Mouse (Mus musculus) cerebellum, adult 2 months (tissue): ENCODE results near the gene Gle1. TPM values are rescaled to one million over a fixed set of nuclear protein-coding genes. Genes with fewer than 3 reads are reported as not detected.

ENCODE experiments used
- DNase-seq, 2 experiments: peaks; one replicate each; pipeline ENCODE4 v3.0.0; 2021
- H3K27ac ChIP-seq: fragments of 200-500 bp; 2 replicates; pipeline ENCODE4 v1.5.1; 2012; ENCODE audit warnings: low read length, control low read depth, inconsistent platforms; ENCODE audit not compliant: insufficient read depth
- H3K27me3 ChIP-seq: fragments of 200-500 bp; 2 replicates; pipeline ENCODE4 v1.6.1; 2012; ENCODE audit warnings: inconsistent platforms, mild to moderate bottlenecking, low read length, moderate library complexity; ENCODE audit not compliant: control insufficient read depth, insufficient read depth
- H3K4me1 ChIP-seq: fragments of 200-500 bp; 2 replicates; pipeline ENCODE4 v1.6.1; 2011; ENCODE audit warnings: low read length; ENCODE audit not compliant: control insufficient read depth, insufficient read depth
- H3K4me3 ChIP-seq: fragments of 200-500 bp; replicated peaks from 2 replicates; pipeline ENCODE3; 2011; ENCODE audit warnings: mild to moderate bottlenecking, low read depth, low read length, control low read depth; ENCODE audit not compliant: insufficient read depth
- CTCF ChIP-seq: fragments of 200-500 bp; IDR thresholded peaks from 2 replicates; pipeline ENCODE4 v1.5.1; 2011; ENCODE audit warnings: low read depth, mild to moderate bottlenecking, control low read depth, low read length, moderate library complexity, borderline replicate concordance; ENCODE audit not compliant: insufficient read depth
- POLR2A ChIP-seq: fragments of 200-500 bp; IDR thresholded peaks from 2 replicates; pipeline ENCODE4 v1.6.1; 2011; ENCODE audit warnings: low read length, control low read depth, borderline replicate concordance; ENCODE audit not compliant: insufficient read depth
- WGBS: fragments of 180-500 bp; shearing (Covaris S2); methylation state at CpG from one replicate; pipeline ENCODE4 v1.1.7; 2018; 5-methylcytosine and 5-hydroxymethylcytosine counted together
- polyA plus RNA-seq: library from polyadenylated mRNA; depleted of rRNA; stranded (reverse); fragments of >200 nt; gene quantifications from 2 replicates; pipeline ENCODE4 v1.2.3, GENCODE M21; 2012

Gle1 gene
- polyA plus RNA-seq, 1 experiment, result 72.7 TPM

GRCm38 (mm10) chr2:29931194-29931593 lies 4.0 kb upstream of the Gle1 start:
- WGBS, result 15% methylated on average over 6 of the region's 6 CpGs

DNA sequence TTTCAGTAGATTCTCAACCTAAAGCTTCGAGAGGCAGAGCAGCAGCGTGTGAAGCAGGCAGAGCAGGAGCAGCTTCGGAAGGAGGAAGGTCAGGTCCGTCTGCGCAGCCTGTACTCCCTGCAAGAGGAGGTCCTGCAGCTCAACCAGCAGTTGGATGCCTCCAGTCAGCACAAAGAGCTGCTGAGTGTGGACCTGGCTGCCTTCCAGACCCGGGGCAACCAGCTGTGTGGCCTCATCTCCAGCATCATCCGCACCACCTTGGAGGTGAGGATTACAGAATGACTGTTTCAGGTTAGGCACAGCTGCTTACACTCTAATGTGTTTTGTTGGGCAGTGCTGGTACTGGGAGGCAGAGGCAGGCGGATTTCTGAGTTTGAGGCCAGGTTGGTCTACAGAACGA lies 4.8 kb downstream of the Gle1 start:
- Histone ChIP-seq H3K4me3 (no peak overlapping the region), H3K4me1 (peaks cover 8% of the 10 kb centered on the region), H3K27me3 (no peaks in the 10 kb centered on the region), H3K27ac (no peak overlapping the region)
- DNase-seq, result no peak
- 83% methylated on average over 9 of the region's 9 CpGs for WGBS
- TF ChIP-seq POLR2A, result no peak
- TF ChIP-seq CTCF, result no peak

More at GRCm38 (mm10) chr2:29931194-29931593, 4.0 kb upstream of the Gle1 start:
- DNase-seq, result peak; percentile 42 to 47
- Histone ChIP-seq H3K27me3 (no peaks in the 10 kb centered on the region), H3K4me1 (peaks cover 35% of the 10 kb centered on the region), H3K27ac (peak overlapping the region; percentile 91), H3K4me3 (no peak overlapping the region)
- TF ChIP-seq POLR2A (no peak), CTCF (0 out of 2 replicates have a peak, but pooled peaks have one; percentile 4)

DNA sequence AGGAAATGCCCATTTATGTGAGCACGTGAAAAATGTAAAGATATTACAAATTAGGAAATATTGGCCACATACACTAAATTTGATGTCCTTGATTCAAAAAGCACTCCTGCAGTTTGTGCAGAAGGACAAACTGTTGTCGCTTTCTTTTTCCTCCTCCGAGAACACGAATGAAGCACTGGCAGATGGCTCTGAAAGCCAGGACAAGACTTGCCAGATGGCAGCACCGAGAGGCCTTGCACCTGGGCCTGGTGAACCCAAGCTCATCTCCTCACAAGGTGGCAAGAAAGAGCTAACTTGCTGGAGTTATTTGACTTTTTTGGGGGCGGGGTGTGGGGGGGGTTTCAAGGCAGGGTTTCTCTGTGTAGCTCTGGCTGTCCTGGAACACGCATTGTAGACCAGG lies 5.6 kb downstream of the Gle1 start:
- Histone ChIP-seq H3K27me3 (no peaks in the 10 kb centered on the region), H3K27ac (no peak overlapping the region), H3K4me1 (peaks cover 8% of the 10 kb centered on the region), H3K4me3 (no peak overlapping the region)
- peak in 1 of 2 experiments; percentile 62 for DNase-seq
- WGBS, result 39% methylated on average over 7 of the region's 7 CpGs
- no peak for TF ChIP-seq POLR2A

DNA sequence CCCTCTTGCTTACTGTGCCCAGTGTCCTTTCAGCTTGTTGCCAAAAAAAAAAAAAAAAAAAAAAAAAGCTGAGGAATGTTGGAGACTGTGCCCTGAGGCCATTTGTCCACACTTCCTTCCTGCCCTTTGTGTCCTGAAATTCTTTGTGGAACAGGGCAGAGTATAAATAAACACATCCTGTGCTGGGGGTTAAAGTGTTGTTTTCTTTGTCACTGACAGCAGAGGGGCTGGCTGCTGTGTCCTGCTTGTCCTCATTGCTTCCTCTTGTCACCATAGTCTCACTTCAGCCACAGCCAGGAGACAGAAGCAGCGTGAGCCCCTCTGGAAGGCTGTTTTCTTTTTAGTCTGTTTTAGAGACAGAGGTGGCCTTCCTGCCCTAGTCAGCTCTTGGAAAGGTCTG lies 9.5 kb downstream of the Gle1 start:
- TF ChIP-seq POLR2A (no peak), CTCF (no peak)
- WGBS, result 91% methylated on average over 1 of the region's 1 CpGs
- H3K27me3 ChIP-seq, result no peaks in the 10 kb centered on the region
- no peak for DNase-seq
- H3K4me1 ChIP-seq, result peaks cover 4% of the 10 kb centered on the region
- H3K4me3 ChIP-seq, result no peak overlapping the region
- H3K27ac ChIP-seq, result no peak overlapping the region

GRCm38 (mm10) chr2:29948896-29949295 lies 13.7 kb downstream of the Gle1 start:
- Histone ChIP-seq H3K4me3 (no peak overlapping the region), H3K4me1 (no peaks in the 10 kb centered on the region), H3K27ac (no peak overlapping the region), H3K27me3 (no peaks in the 10 kb centered on the region)
- no peak for DNase-seq
- no peak for TF ChIP-seq POLR2A
- TF ChIP-seq CTCF, result no peak
- 40% methylated on average over 5 of the region's 5 CpGs for WGBS

GRCm38 (mm10) chr2:29961246-29961645 lies 26.0 kb downstream of the Gle1 start:
- 96% methylated on average over 7 of the region's 7 CpGs for WGBS
- H3K27ac ChIP-seq, result no peak overlapping the region
- H3K27me3 ChIP-seq, result no peaks in the 10 kb centered on the region
- DNase-seq, result no peak
- no peaks in the 10 kb centered on the region; the same call in 1 of the 2 replicates for H3K4me1 ChIP-seq
- no peak overlapping the region for H3K4me3 ChIP-seq
- TF ChIP-seq POLR2A (no peak), CTCF (no peak)

DNA sequence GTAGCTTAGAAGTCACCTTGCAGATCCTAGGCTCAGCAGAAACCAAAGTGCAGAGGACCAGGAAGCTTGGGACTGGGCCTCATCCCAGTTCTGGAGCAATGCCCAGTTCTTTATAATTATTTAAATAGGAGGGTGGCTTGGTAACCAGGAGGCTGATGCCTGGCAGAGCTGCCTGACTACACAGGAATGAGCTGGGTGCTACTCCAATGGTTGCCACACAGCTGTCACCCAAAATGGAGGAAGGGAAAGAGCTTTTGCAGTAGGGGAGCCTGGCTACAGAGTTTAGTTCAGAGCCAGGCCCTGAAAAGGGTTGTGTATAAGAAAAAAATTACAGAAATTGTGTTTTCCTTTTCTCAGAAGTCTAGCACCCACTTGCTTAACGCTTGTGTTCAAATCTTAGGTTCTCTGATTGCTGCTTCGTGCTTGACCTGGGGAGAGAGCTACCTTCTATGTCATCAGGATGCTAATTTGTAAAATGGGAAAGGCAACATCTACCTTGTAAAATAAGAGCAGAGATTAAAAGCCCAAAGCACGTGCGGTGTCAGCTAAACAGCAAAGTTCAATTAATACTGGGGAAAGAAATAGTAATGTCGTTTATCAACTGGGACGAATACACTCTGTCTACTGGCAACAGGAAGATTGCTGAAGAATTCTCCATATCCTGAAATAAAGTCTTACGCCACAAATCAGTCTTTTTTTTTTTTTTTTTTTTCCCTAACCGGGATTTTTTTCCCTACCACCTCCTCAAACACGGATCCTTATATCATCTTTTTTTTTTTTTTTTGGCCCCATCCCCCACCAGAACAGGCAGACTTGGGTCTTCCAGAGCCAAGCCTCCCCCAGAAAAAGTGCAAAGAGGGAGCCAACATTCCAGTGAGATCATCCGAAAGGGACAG lies 29.4 kb downstream of the Gle1 start:
- H3K4me1 ChIP-seq, result peaks cover 3% of the 10 kb centered on the region
- H3K27ac ChIP-seq, result peak overlapping the region; percentile 84
- no peaks in the 10 kb centered on the region for H3K27me3 ChIP-seq
- TF ChIP-seq POLR2A (no peak), CTCF (no peak)
- peak overlapping the region; percentile 55 for H3K4me3 ChIP-seq
- DNase-seq, result peak; percentile 52 to 61
- 9% methylated on average over 10 of the region's 10 CpGs for WGBS

GRCm38 (mm10) chr2:29965250-29965843 lies 30.1 kb downstream of the Gle1 start, which contains the start of gene Sptan1:
TSS of gene Sptan1 (plus strand) at chr2:29965560.
- Histone ChIP-seq H3K4me3 (peak within 1 kb of the TSS; percentile 82), H3K4me1 (peaks cover 10% of the 10 kb centered on the region), H3K27ac (peak within 1 kb of the TSS; percentile 96), H3K27me3 (no peaks in the 10 kb centered on the region)
- TF ChIP-seq POLR2A, result peak; percentile 98
- TF ChIP-seq CTCF, result no peak
- DNase-seq, result peak; percentile 97 to 99
- WGBS, result under 1% methylated on average over 82 of the region's 82 CpGs
